Mouse (Mus musculus): ENCODE results near the gene Akap13. TPM values are rescaled to one million over a fixed set of nuclear protein-coding genes. Genes with fewer than 3 reads are reported as not detected.

Gene Akap13
- total RNA-seq, 1 experiment: 24.6 TPM

DNA sequence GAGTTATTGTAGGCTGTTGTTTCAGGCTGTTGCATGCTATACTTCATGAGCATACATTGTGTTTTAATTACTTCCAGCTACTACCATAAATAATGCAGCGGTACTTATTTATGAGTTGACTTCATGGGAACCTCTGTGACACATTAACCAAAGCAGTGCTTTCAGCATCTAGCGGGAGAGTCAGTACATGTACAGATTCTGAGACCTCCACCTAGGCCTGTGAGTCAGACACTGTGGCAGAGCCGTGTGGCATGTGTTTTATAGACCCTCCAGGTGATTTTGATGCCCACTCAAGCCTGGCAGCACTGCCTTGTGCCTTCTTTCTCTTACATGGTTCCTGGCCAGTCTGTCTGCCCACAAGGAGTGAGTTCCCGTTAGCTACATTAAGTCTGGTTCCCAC is 266.0 kb downstream of the Akap13 start:
- in situ Hi-C loops (cut with MboI; ENCODE audit: low sequenced_read_pairs in 2 of 2, unreplicated experiment in 2 of 2): no loop called here
- no peaks in the 10 kb centered on the region; the same call in 1 of the 2 replicates for H3K36me3 ChIP-seq (ENCODE audit: control insufficient read depth, insufficient read depth, low read length, poor library complexity, severe bottlenecking)
- no peak for TF ChIP-seq MAFK (IDR thresholded peaks at IDR 0.05; ENCODE audit: insufficient read depth, low read depth, low read length)
- no peak for TF ChIP-seq HCFC1 (IDR thresholded peaks at IDR 0.05; ENCODE audit: borderline replicate concordance, insufficient read depth, low read length)
- no peak for TF ChIP-seq CHD2 (IDR thresholded peaks at IDR 0.05; ENCODE audit: low read depth, low read length)
- no peak for TF ChIP-seq ZNF384 (IDR thresholded peaks at IDR 0.05; ENCODE audit: low read depth, low read length)
- no peak for TF ChIP-seq ZC3H11A (IDR thresholded peaks at IDR 0.05; ENCODE audit: borderline replicate concordance, low read depth, low read length)
- no peaks in the 10 kb centered on the region for H3K4me1 ChIP-seq (ENCODE audit: control insufficient read depth in 2 of 2, insufficient read depth in 2 of 2, low read length in 2 of 2, poor library complexity in 1 of 2)
- no peak overlapping the region for H3K27ac ChIP-seq (ENCODE audit: insufficient read depth, low read depth, low read length, poor library complexity, severe bottlenecking)
- DNase-seq (ENCODE audit: low read depth, low spot score): no peak
- no peak overlapping the region for H3K9ac ChIP-seq (ENCODE audit: insufficient read depth, low read depth, low read length, poor library complexity, severe bottlenecking)
- H3K9me3 ChIP-seq (ENCODE audit: control insufficient read depth, insufficient read depth, low read depth, low read length): no peaks in the 10 kb centered on the region
- no peak overlapping the region for H3K4me3 ChIP-seq (ENCODE audit: insufficient read depth in 1 of 2, low read depth in 1 of 2, low read length in 2 of 2, poor library complexity in 1 of 2, severe bottlenecking in 1 of 2)

DNA sequence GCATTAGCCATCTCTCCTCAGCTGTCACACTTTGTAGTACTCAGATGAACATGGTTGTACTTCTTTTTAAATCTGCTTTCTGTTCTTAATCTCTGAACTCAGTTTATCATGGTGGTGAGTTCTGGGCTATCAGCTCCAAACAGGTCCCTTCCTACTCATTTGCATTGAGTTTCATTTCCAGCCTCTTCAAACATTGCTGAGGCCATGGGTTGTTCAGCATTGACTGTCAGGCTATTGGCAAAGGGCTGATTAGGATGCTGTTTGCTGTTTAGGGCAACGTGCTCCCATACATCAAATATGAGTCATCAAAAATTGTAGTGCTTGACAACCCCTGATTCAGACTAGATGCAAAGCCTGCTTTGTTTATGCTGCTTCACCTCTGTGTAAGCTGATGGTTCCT is 268.7 kb downstream of the Akap13 start:
- no peak for DNase-seq (ENCODE audit: low read depth, low spot score)
- no peak overlapping the region for H3K9ac ChIP-seq (ENCODE audit: insufficient read depth, low read depth, low read length, poor library complexity, severe bottlenecking)
- no peaks in the 10 kb centered on the region for H3K9me3 ChIP-seq (ENCODE audit: control insufficient read depth, insufficient read depth, low read depth, low read length)
- no peak overlapping the region for H3K27ac ChIP-seq (ENCODE audit: insufficient read depth, low read depth, low read length, poor library complexity, severe bottlenecking)
- no peaks in the 10 kb centered on the region; the same call in 1 of the 2 replicates for H3K36me3 ChIP-seq (ENCODE audit: control insufficient read depth, insufficient read depth, low read length, poor library complexity, severe bottlenecking)
- no peak overlapping the region for H3K4me3 ChIP-seq (ENCODE audit: insufficient read depth in 1 of 2, low read depth in 1 of 2, low read length in 2 of 2, poor library complexity in 1 of 2, severe bottlenecking in 1 of 2)
- TF ChIP-seq ZC3H11A (IDR thresholded peaks at IDR 0.05; ENCODE audit: borderline replicate concordance, low read depth, low read length): no peak
- TF ChIP-seq ZNF384 (IDR thresholded peaks at IDR 0.05; ENCODE audit: low read depth, low read length): no peak
- no peak for TF ChIP-seq HCFC1 (IDR thresholded peaks at IDR 0.05; ENCODE audit: borderline replicate concordance, insufficient read depth, low read length)
- no peak for TF ChIP-seq CHD2 (IDR thresholded peaks at IDR 0.05; ENCODE audit: low read depth, low read length)
- no peak for TF ChIP-seq MAFK (IDR thresholded peaks at IDR 0.05; ENCODE audit: insufficient read depth, low read depth, low read length)
- in situ Hi-C loops (cut with MboI; ENCODE audit: low sequenced_read_pairs in 2 of 2, unreplicated experiment in 2 of 2): no loop called here
- H3K4me1 ChIP-seq (ENCODE audit: control insufficient read depth in 2 of 2, insufficient read depth in 2 of 2, low read length in 2 of 2, poor library complexity in 1 of 2): no peaks in the 10 kb centered on the region

DNA sequence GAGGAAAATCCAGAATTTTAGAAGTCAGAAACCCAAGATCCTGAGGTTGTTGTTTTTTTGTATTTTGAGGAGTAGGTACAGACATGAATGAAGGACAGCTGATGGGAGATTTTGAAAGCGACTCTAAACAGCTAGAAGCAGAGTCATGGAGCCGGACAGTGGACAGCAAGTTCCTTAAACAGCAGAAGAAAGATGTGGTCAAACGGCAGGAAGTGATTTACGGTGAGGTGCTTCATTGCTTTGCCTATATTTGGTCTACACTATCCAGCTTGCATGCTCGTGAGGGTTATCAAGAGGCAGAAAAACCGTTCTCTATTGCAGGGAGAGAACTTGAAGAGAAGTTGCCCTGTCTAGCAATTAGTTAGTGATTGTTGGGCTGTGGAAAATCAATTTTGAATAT is 270.6 kb downstream of the Akap13 start:
- no peaks in the 10 kb centered on the region for H3K9me3 ChIP-seq (ENCODE audit: control insufficient read depth, insufficient read depth, low read depth, low read length)
- TF ChIP-seq ZNF384 (IDR thresholded peaks at IDR 0.05; ENCODE audit: low read depth, low read length) (no peak), MAFK (IDR thresholded peaks at IDR 0.05; ENCODE audit: insufficient read depth, low read depth, low read length) (no peak), HCFC1 (IDR thresholded peaks at IDR 0.05; ENCODE audit: borderline replicate concordance, insufficient read depth, low read length) (no peak), CHD2 (IDR thresholded peaks at IDR 0.05; ENCODE audit: low read depth, low read length) (no peak)
- no peak overlapping the region for H3K27ac ChIP-seq (ENCODE audit: insufficient read depth, low read depth, low read length, poor library complexity, severe bottlenecking)
- peaks cover 6% of the 10 kb centered on the region; the same call in 1 of the 2 replicates for H3K36me3 ChIP-seq (ENCODE audit: control insufficient read depth, insufficient read depth, low read length, poor library complexity, severe bottlenecking)
- no peak overlapping the region for H3K9ac ChIP-seq (ENCODE audit: insufficient read depth, low read depth, low read length, poor library complexity, severe bottlenecking)
- H3K4me1 ChIP-seq (ENCODE audit: control insufficient read depth in 2 of 2, insufficient read depth in 2 of 2, low read length in 2 of 2, poor library complexity in 1 of 2): no peaks in the 10 kb centered on the region
- H3K4me3 ChIP-seq (ENCODE audit: insufficient read depth in 1 of 2, low read depth in 1 of 2, low read length in 2 of 2, poor library complexity in 1 of 2, severe bottlenecking in 1 of 2): no peak overlapping the region
- DNase-seq (ENCODE audit: low read depth, low spot score): no peak
- in situ Hi-C loops (cut with MboI; ENCODE audit: low sequenced_read_pairs in 2 of 2, unreplicated experiment in 2 of 2): no loop called here

DNA sequence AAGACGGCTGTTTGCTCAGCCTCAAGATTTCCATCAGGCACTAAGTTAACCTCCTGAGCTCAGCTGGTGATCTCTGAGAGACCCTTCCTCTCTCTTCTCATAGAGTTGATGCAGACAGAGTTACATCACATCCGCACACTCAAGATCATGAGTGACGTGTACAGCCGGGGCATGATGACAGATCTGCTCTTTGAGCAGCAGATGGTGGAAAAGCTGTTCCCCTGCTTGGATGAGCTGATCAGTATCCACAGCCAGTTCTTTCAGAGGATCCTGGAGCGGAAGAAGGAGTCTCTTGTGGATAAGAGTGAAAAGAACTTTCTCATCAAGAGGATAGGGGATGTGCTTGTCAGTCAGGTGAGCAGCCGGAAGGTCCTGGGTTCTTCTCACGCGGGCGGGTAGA is 271.5 kb downstream of the Akap13 start:
- DNase-seq (ENCODE audit: low read depth, low spot score): no peak
- peaks cover 6% of the 10 kb centered on the region; the same call in 1 of the 2 replicates for H3K36me3 ChIP-seq (ENCODE audit: control insufficient read depth, insufficient read depth, low read length, poor library complexity, severe bottlenecking)
- no peak overlapping the region for H3K4me3 ChIP-seq (ENCODE audit: insufficient read depth in 1 of 2, low read depth in 1 of 2, low read length in 2 of 2, poor library complexity in 1 of 2, severe bottlenecking in 1 of 2)
- TF ChIP-seq CHD2 (IDR thresholded peaks at IDR 0.05; ENCODE audit: low read depth, low read length) (no peak), ZC3H11A (IDR thresholded peaks at IDR 0.05; ENCODE audit: borderline replicate concordance, low read depth, low read length) (no peak), MAFK (IDR thresholded peaks at IDR 0.05; ENCODE audit: insufficient read depth, low read depth, low read length) (no peak), ZNF384 (IDR thresholded peaks at IDR 0.05; ENCODE audit: low read depth, low read length) (no peak), HCFC1 (IDR thresholded peaks at IDR 0.05; ENCODE audit: borderline replicate concordance, insufficient read depth, low read length) (no peak)
- in situ Hi-C loops (cut with MboI; ENCODE audit: low sequenced_read_pairs in 2 of 2, unreplicated experiment in 2 of 2): no loop called here
- H3K9ac ChIP-seq (ENCODE audit: insufficient read depth, low read depth, low read length, poor library complexity, severe bottlenecking): no peak overlapping the region
- no peaks in the 10 kb centered on the region for H3K9me3 ChIP-seq (ENCODE audit: control insufficient read depth, insufficient read depth, low read depth, low read length)
- H3K4me1 ChIP-seq (ENCODE audit: control insufficient read depth in 2 of 2, insufficient read depth in 2 of 2, low read length in 2 of 2, poor library complexity in 1 of 2): no peaks in the 10 kb centered on the region
- H3K27ac ChIP-seq (ENCODE audit: insufficient read depth, low read depth, low read length, poor library complexity, severe bottlenecking): no peak overlapping the region

DNA sequence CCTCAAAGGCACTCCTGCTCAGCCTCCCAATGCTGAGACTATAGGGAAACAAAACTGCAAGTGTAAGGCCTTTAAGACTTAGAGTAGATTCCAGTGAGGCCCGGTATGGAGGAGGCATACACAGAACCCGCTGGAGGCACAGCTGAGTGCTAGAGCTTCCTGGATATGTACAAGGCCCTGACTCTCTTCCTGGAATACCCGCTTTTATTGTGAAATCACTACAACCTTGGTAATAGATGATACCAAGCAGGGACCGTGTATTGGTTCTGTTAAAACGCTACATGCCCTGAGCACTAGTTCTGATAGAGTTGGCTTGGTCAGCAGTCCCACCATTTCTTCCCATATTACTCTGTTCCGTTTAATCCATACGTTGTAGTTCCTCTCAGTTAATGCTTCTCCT is 274.3 kb downstream of the Akap13 start:
- TF ChIP-seq HCFC1 (IDR thresholded peaks at IDR 0.05; ENCODE audit: borderline replicate concordance, insufficient read depth, low read length) (no peak), MAFK (IDR thresholded peaks at IDR 0.05; ENCODE audit: insufficient read depth, low read depth, low read length) (no peak), ZNF384 (IDR thresholded peaks at IDR 0.05; ENCODE audit: low read depth, low read length) (no peak), CHD2 (IDR thresholded peaks at IDR 0.05; ENCODE audit: low read depth, low read length) (no peak), ZC3H11A (IDR thresholded peaks at IDR 0.05; ENCODE audit: borderline replicate concordance, low read depth, low read length) (no peak)
- in situ Hi-C loops (cut with MboI; ENCODE audit: low sequenced_read_pairs in 2 of 2, unreplicated experiment in 2 of 2): no loop called here
- H3K27ac ChIP-seq (ENCODE audit: insufficient read depth, low read depth, low read length, poor library complexity, severe bottlenecking): no peak overlapping the region
- H3K9me3 ChIP-seq (ENCODE audit: control insufficient read depth, insufficient read depth, low read depth, low read length): no peaks in the 10 kb centered on the region
- H3K36me3 ChIP-seq (ENCODE audit: control insufficient read depth, insufficient read depth, low read length, poor library complexity, severe bottlenecking): peaks cover 6% of the 10 kb centered on the region; the same call in 1 of the 2 replicates
- no peak overlapping the region for H3K9ac ChIP-seq (ENCODE audit: insufficient read depth, low read depth, low read length, poor library complexity, severe bottlenecking)
- DNase-seq (ENCODE audit: low read depth, low spot score): no peak
- H3K4me1 ChIP-seq (ENCODE audit: control insufficient read depth in 2 of 2, insufficient read depth in 2 of 2, low read length in 2 of 2, poor library complexity in 1 of 2): no peaks in the 10 kb centered on the region
- no peak overlapping the region for H3K4me3 ChIP-seq (ENCODE audit: insufficient read depth in 1 of 2, low read depth in 1 of 2, low read length in 2 of 2, poor library complexity in 1 of 2, severe bottlenecking in 1 of 2)
